12 mouse cellular contexts compared by ENCODE assay signal in genomic region chr12:101381460-101381859, GRCm38 (mm10). TPM values are rescaled to one million over a fixed set of nuclear protein-coding genes. Genes with fewer than 3 reads are reported as not detected.
"Had no signal": no experiment of that assay in that cellular context is flagged by ENCODE, and none has a peak within 500 bp of the region (broad histone marks: within the 10 kb centered on the region; RNA-seq: fewer than 3 reads in every experiment).

No protein-coding gene starts in this region.

RNA-seq across cellular contexts. Expression of gene Catsperb, which starts 23.0 kb away (rescaled TPM):
- polyA plus RNA-seq: neural tube, embryonic 13.5 days; neural tube, embryonic 14.5 days; neural tube, embryonic 15.5 days; small intestine, adult 2 months; spleen, adult 2 months; stomach, embryonic 14.5 days; stomach, embryonic 15.5 days; stomach, embryonic 16.5 days; stomach, postnatal 0 days; thymus, adult 2 months; thymus, postnatal 0 days; urinary bladder, adult 2 months had no signal
